Mouse (Mus musculus): ENCODE results near the gene N4bp2. TPM values are rescaled to one million over a fixed set of nuclear protein-coding genes. Genes with fewer than 3 reads are reported as not detected.
"Not testable (repeated sequence)": the region's sequence is repeated elsewhere in the genome, so short reads cannot be mapped to it uniquely, and the experiment has no call there.

Gene N4bp2
- polyA plus RNA-seq, 1 experiment = 4.3 TPM

GRCm38 (mm10) chr5:65763916-65764785 lies 830 bp downstream of the N4bp2 start:
- H3K4me1 ChIP-seq = peaks cover 21% of the 10 kb centered on the region
- H3K27me3 ChIP-seq (replicated peaks) = no peaks in the 10 kb centered on the region
- no peak for TF ChIP-seq FLI1 (IDR thresholded peaks at IDR 0.05; ENCODE audit: low read length)
- TF ChIP-seq GATA1 (IDR thresholded peaks at IDR 0.05; ENCODE audit: borderline replicate concordance, low read length) = no peak
- no peaks in the 10 kb centered on the region for H3K9me3 ChIP-seq
- peak overlapping the region; percentile 97 for H3K4me3 ChIP-seq (replicated peaks)
- H3K36me3 ChIP-seq (replicated peaks; ENCODE audit: low read length) = peaks cover 7% of the 10 kb centered on the region

DNA sequence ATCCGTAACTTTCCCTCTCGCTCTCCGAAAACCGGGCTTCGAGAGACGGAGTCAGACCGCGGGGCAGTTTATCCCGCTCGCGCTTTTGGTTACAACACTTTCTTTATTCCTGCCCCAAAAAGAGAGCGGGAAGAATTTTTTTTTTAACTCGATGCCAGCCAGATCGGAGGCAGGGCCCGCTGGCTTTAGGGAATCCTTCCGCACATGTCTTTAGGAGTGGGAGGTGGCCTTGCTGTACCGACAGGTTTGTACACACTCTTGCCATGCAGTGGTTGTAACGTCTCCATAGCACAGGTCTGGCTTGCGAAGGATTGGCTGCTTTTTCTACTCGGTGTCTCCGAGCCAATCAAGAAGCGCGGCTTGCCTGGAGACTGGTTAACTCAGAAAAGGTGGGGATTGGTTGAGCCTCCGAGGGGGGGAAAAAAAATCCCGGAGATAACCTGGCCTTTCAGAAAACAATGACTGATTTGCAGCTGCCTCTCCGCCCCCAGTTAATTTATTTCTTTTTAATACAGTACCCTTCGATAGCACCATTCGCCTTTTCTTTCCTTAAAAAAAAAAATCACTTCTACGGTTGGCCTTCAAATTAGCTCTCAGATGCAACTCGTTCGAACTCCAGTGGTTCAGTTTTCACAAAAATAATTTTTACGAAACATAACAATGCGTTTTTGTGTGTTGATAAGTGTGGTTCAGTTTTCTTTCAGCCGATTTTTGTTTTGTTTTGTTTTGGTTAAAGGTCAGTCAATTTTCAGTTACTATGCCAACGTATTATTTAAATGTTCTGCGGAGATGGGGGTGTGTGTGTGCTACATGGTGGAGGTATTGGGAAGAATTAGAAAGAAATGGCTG lies 1.7 kb downstream of the N4bp2 start:
- Histone ChIP-seq H3K4me1 (peaks cover 23% of the 10 kb centered on the region), H3K36me3 (replicated peaks; ENCODE audit: low read length) (peaks cover 4% of the 10 kb centered on the region), H3K4me3 (replicated peaks) (peak overlapping the region; percentile 97), H3K27me3 (replicated peaks) (no peaks in the 10 kb centered on the region), H3K9me3 (no peaks in the 10 kb centered on the region)
- TF ChIP-seq GATA1 (IDR thresholded peaks at IDR 0.05; ENCODE audit: borderline replicate concordance, low read length) (no peak), FLI1 (IDR thresholded peaks at IDR 0.05; ENCODE audit: low read length) (no peak)

- Histone ChIP-seq H3K4me1 (peaks cover 27% of the 10 kb centered on the region), H3K4me3 (replicated peaks) (peak overlapping the region; percentile 97), H3K36me3 (replicated peaks; ENCODE audit: low read length) (peaks cover 4% of the 10 kb centered on the region), H3K27me3 (replicated peaks) (no peaks in the 10 kb centered on the region), H3K9me3 (no peaks in the 10 kb centered on the region)
- TF ChIP-seq FLI1 (IDR thresholded peaks at IDR 0.05; ENCODE audit: low read length) (no peak), GATA1 (IDR thresholded peaks at IDR 0.05; ENCODE audit: borderline replicate concordance, low read length) (no peak)
These were observed 2.3 kb downstream of the N4bp2 start for GRCm38 (mm10) chr5:65765635-65765911.

DNA sequence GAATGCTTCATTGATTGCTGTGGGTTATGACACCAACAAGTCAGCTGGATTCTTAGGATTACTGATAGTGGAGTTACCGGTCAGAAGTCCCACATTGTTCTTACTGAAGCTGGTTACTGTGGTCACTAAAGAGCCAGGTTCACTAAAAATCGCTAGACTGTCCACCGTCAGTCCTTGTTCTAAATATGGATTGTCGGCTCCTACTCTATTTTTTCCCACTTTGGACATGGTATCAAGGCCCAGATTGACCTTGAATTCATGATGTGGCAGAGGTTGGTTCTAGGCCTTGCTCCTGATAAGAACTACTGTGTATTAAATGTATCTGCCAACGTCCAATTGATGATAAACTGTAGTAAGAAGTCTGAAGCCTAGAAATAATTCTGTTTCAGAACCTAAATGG lies 4.7 kb downstream of the N4bp2 start:
- Histone ChIP-seq H3K27me3 (replicated peaks) (no peaks in the 10 kb centered on the region), H3K4me3 (replicated peaks) (no peak overlapping the region), H3K36me3 (replicated peaks; ENCODE audit: low read length) (peaks cover 21% of the 10 kb centered on the region), H3K4me1 (peaks cover 16% of the 10 kb centered on the region), H3K9me3 (no peaks in the 10 kb centered on the region)
- TF ChIP-seq GATA1 (IDR thresholded peaks at IDR 0.05; ENCODE audit: borderline replicate concordance, low read length) = no peak
- TF ChIP-seq FLI1 (IDR thresholded peaks at IDR 0.05; ENCODE audit: low read length) = no peak

DNA sequence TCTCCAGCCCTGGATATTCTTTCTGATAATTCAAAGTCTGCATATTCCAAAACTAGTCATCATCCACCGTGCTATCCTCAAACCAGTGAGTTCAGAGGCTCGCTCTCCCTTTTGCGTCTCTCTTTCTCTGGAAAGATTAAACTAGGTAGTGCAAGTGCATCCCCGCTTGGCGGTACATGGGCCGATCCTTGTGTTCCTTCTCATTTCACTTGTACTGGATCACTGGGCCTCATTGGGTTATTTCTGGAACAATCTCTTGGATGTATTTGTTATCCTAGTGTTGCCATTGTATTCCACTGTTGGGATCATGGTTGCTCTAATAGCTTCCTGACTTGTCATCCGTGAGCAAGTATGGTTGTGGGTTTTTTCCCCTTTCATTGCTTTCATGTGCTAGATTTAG lies 6.7 kb downstream of the N4bp2 start:
- Histone ChIP-seq H3K36me3 (replicated peaks; ENCODE audit: low read length) (peaks cover 32% of the 10 kb centered on the region), H3K27me3 (replicated peaks) (no peaks in the 10 kb centered on the region)
- no peak for TF ChIP-seq GATA1 (IDR thresholded peaks at IDR 0.05; ENCODE audit: borderline replicate concordance, low read length)
- no peak for TF ChIP-seq FLI1 (IDR thresholded peaks at IDR 0.05; ENCODE audit: low read length)

DNA sequence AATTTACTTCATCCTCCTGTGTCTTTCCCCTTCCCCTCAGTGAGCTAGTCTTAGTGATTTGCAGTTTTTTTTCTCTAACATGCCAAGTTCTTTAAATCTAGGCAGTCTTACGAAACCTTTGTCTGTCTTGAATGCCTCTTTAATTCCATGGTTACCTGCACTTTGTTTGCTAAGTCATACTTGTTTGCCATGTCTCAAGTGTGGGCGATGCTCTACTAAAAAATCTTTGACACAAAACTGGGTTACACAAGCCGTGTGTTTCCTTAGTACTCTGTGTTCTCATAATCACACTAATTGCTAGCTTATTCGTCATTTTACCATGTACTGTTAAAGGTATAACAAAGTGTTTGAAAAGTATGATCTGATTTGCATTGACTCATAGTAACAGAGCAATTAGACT lies 7.2 kb downstream of the N4bp2 start:
- Histone ChIP-seq H3K36me3 (replicated peaks; ENCODE audit: low read length) (peaks cover 35% of the 10 kb centered on the region), H3K9me3 (no peaks in the 10 kb centered on the region), H3K27me3 (replicated peaks) (no peaks in the 10 kb centered on the region), H3K4me3 (replicated peaks) (no peak overlapping the region), H3K4me1 (peaks cover 14% of the 10 kb centered on the region)
- TF ChIP-seq FLI1 (IDR thresholded peaks at IDR 0.05; ENCODE audit: low read length) = no peak
- TF ChIP-seq GATA1 (IDR thresholded peaks at IDR 0.05; ENCODE audit: borderline replicate concordance, low read length) = no peak

More for the DNA sequence above, 6.7 kb downstream of the N4bp2 start:
- peaks cover 16% of the 10 kb centered on the region for H3K4me1 ChIP-seq
- no peaks in the 10 kb centered on the region for H3K9me3 ChIP-seq
- no peak overlapping the region for H3K4me3 ChIP-seq (replicated peaks)

DNA sequence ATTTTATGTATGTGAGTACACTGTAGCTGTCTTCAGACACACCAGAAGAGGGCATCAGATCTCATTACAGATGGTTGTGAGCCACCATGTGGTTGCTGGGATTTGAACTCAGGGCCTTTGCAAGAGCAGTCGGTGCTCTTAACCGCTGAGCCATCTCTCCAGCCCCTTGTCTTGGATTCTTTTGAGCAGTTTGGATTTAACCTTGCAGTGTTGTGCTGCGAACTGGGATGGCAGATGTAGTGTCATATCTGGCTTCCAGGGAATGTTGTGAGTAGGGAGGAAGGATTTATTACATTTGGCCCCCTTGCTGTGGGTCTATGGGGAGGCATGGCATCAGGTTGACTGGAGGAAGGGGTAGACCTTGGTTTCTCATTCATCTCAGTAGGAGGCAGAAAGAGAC lies 10.6 kb downstream of the N4bp2 start:
- H3K9me3 ChIP-seq; H3K4me3 ChIP-seq (replicated peaks); H3K27me3 ChIP-seq (replicated peaks): not testable (repeated sequence)
- H3K36me3 ChIP-seq (replicated peaks; ENCODE audit: low read length) = peaks cover 59% of the 10 kb centered on the region
- H3K4me1 ChIP-seq = peaks cover 18% of the 10 kb centered on the region; the same call in 1 of the 2 replicates

DNA sequence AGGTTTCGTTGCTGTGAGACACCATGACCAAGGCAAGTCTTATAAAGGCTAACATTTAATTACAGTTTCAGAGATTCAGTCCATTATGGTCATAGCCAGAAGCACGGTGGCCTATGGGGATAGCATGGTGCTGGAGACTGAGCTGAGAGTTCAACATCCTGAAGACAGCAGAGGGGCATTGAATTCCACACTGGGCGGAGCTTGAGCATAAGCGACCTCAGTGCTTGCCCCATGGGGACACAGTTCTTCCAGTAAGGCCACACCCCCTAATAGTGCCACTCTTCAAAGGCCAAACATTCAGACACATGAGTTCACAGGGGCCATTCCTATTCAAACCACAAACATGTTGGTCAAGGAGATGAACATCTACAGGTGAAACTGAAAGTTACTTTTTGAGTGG lies 12.8 kb downstream of the N4bp2 start:
- TF ChIP-seq FLI1 (IDR thresholded peaks at IDR 0.05; ENCODE audit: low read length) = no peak
- TF ChIP-seq GATA1 (IDR thresholded peaks at IDR 0.05; ENCODE audit: borderline replicate concordance, low read length) = no peak
- H3K4me3 ChIP-seq (replicated peaks) = no peak overlapping the region
- peaks cover 71% of the 10 kb centered on the region for H3K36me3 ChIP-seq (replicated peaks; ENCODE audit: low read length)
- no peaks in the 10 kb centered on the region for H3K9me3 ChIP-seq
- peaks cover 11% of the 10 kb centered on the region; the same call in 1 of the 2 replicates for H3K4me1 ChIP-seq
- H3K27me3 ChIP-seq (replicated peaks) = no peaks in the 10 kb centered on the region

DNA sequence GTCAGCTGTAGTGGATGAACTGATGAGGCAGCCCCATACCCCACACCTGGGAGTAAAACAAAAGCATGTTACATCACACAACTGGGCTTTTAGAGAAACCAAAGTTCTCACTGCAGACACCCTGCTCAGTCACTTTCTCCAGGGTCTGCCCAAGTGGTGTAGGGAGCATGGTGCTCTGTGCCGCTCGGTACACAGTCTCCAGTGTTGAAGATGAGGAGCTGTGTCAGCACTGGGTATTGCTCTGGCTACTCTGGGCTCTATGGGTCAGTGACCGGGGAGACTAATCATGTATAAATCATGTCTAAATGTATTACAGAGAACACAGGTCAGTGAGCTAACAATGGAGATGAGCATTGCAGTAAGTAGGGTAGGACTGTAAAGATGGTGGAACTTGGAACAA lies 13.6 kb downstream of the N4bp2 start:
- H3K36me3 ChIP-seq (replicated peaks; ENCODE audit: low read length) = peaks cover 71% of the 10 kb centered on the region

DNA sequence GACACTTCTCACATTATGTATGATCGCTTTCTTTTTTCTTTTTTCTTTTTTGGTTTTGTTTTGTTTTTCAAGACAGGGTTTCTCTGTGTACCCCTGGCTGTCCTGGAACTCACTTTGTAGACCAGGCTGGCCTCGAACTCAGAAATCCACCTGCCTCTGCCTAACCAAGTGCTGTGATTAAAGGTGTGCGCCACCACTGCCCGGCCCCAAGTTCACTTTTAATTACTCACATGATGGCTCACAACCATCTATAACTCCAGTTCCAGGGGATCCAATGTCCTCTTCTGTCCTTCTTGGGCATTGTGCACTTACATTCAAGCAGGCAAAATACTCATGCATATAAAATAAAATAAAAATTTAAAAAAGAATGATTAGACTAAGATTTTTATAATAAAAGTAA lies 15.7 kb downstream of the N4bp2 start:
- H3K36me3 ChIP-seq (replicated peaks; ENCODE audit: low read length) = peaks cover 74% of the 10 kb centered on the region
- H3K27me3 ChIP-seq (replicated peaks); H3K9me3 ChIP-seq; H3K4me3 ChIP-seq (replicated peaks): not testable (repeated sequence)
- H3K4me1 ChIP-seq = peaks cover 15% of the 10 kb centered on the region; the same call in 1 of the 2 replicates

More for the DNA sequence above, 13.6 kb downstream of the N4bp2 start:
- TF ChIP-seq FLI1 (IDR thresholded peaks at IDR 0.05; ENCODE audit: low read length) (no peak), GATA1 (IDR thresholded peaks at IDR 0.05; ENCODE audit: borderline replicate concordance, low read length) (no peak)
- Histone ChIP-seq H3K4me3 (replicated peaks) (no peak overlapping the region), H3K27me3 (replicated peaks) (no peaks in the 10 kb centered on the region), H3K9me3 (no peaks in the 10 kb centered on the region), H3K4me1 (peaks cover 12% of the 10 kb centered on the region; the same call in 1 of the 2 replicates)

Data from megakaryocyte, embryonic 14.5 days (primary cell).